Mouse (Mus musculus): ENCODE results near the gene Prr15l.

The Prr15l gene

DNA sequence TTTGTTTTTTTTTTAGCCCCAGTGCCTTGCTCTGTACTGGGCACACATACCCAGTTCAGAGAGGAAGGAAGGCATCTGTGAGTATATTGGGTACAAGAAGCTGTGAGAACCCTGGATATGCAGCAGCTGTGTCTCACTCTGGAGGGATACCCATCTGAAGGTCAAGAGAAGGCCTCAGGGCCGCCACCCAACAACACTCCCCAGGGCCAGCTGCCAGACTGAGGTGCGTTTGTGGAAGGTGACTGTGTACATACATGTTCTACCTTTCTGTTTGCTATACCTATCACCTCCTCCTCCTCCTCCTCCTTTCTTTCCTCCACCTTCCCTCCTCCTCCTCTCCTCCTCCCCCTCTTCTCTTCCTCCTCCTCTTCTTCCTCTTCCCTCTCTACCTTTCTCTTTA, at the start of gene Prr15l:
TSS of gene Prr15l (plus strand) at position 17 of the 400 bp plus-strand sequence.
- DNase-seq (ENCODE audit: low spot score in 2 of 2): no peak

DNA sequence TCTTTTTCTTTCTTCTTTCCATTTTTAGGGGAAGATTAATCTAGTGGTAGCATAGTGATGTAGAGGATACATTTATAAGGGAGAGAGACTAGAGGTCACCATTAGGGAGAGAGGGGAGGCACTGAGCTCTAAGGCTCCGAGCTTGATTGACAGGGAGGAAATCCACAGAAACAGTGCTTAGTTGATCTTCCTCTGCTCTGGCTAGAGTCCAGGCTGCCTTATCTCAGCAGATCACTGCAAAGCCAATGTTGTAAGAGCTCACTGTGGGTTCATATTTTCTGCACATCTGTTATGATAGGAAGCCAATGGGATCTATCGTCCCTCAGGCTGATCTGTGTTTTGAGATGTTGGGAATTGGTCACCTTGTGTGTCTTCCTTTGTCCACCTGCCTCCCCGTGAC, 49.2 kb upstream of the Prr15l start:
- no peak for DNase-seq (ENCODE audit: low spot score in 2 of 2)

DNA sequence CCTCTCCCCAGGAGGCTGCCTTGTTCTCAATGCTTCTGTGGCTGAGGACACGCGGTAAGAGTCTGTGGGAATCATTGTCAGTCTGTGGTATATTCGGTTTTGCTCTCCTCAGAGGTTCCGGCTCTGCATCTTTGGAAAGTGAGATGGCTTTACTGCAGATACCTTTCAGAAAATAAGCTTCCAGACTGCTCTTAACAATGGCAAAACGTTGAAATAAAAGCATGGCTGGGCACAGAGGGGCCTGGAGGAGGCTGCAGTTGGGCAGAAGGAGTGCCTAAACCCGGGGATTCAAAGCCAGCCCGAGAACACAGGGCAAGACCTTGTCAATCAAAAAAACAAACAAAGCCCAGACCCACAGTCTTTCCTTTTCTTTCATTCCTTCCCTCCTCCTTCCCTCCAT, 48.5 kb upstream of the Prr15l start:
- DNase-seq (ENCODE audit: low spot score in 2 of 2): no peak

DNA sequence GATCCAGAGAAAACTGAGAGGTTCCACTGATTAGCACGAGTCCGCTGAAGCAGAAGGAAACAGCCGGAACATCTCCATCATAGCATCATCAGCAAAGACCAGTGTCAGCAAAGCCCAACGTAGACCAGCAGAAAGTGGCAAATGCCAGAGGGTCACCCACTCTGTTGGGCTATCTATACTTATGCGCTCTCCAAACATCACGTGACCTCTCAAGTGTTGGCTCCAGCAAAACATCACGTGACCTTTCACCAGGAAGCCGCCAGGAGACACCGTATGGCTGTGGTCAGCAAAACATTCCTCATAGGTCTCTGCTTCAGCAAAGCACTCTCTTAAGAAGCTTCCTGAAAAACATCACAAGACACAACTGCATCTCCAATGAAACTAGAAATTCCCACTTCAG, 47.6 kb upstream of the Prr15l start:
- DNase-seq (ENCODE audit: low spot score in 2 of 2): no peak

DNA sequence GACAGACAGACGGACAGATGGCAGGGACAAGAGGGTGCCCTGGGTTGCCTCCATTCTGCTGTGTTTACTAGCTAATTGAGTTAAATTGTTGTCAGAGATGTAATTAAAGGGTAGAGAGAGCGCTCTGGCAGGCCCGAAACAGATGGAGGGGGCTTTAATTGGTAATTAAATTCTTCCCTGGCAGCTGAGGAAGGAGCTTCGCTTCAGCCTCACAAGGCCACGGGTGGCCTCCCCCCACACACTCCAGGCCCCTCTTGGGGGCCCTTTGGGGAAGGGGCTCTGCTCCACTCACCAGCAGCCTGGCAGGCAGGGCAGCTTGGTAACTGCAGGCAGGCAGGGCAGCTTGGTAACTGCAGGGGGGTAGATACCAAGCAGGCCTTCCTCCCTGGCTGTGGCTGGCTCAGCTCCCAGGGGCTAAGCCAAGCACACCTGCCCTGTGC, 42.0 kb upstream of the Prr15l start:
- no peak for DNase-seq (ENCODE audit: low spot score in 2 of 2)

DNA sequence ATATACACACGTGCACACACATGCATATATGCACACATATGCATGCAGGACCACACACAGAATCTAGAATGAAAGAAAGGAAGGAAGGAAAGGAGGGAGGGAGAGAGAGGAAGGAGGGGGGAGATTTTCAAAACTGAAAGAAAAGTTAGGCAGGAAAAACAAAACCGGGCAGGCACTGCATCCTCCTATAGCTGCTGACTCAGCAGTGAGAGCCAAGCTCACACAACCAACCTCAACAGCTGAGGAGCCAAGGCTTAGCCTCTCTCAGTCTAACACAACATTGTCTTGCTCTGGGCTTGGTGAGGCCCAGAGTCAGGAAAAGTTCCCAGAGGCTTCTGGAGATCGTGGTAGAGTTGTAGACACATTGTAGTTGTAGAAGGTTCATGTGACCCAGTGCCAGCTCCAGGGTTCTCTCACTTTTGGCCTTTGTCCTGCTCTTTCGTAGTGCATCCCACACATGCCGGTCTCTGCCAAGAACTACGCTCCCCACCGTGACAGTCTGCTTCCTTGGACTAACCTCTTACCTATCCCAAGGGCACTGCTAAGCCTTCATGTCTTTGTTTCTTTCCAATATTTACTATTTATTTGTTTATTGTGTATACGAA, 40.9 kb upstream of the Prr15l start:
- DNase-seq (ENCODE audit: low spot score in 2 of 2): no peak

DNA sequence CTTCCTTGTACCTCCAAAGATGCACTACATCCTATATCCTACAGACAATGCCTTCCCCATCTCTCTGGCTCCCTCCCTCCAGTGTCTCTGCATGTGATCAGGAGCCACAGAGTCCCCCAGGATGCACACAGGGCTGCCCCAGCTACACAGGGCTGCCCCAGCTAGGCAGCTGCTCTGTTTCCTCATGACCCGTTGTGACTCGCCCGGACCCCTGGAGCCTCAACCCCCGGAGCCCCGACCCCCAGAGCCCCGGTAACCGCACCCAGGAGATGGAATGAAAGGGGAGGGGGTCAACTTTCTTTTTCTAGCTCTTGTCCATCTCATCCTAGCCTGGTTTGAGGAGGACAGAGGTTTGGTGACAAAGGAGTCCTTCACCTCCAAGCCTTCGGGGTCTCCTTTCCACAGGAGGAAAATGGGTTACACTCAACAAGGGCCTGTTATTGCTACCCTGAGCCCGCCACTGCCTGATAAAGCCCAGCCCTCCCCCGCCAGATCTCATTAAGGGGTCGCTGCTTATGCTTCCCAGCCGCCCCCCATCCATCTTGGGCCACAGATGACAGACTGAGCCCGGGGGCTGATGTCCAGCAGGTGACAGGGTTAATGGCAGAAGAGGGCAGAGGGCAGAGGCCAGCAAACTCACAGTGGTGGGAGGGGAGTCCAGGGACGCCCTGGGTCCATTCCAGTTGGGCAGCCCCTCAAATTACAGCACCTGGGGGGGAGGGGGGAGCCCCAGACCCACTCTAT, 35.9 kb upstream of the Prr15l start:
- DNase-seq (ENCODE audit: low spot score in 2 of 2): no peak

DNA sequence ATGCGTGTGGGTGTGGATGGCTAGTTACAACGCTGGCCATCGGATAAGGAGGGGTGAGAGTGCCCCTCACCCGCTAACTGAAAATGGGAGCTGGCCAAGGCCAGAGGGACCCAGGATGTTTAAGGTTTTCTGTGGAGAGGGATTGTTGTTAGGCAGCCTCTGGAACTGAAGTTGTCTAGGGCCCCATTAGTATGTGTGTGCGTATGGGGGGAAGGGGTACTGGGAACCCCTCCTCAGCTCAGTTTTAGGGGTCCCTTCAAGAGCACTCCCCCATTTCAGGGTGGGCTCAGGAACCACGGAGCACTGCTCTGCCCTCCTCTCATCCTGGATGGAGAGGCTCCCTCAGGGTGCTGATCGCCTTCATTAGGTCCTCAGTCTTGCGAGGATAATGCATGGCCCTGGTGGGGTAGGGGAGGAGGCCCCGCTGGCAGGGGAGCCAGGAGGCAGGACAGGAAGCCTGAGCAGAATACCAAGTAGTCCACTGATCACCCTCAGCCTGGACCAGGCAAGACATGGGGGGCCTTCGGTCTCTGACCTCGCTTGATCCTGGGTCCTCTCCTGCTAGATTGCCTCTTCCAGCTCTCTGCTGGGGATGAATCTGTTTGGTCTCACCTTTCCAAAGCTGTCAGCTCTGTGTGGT, 34.6 kb upstream of the Prr15l start:
- no peak for DNase-seq (ENCODE audit: low spot score in 2 of 2)

DNA sequence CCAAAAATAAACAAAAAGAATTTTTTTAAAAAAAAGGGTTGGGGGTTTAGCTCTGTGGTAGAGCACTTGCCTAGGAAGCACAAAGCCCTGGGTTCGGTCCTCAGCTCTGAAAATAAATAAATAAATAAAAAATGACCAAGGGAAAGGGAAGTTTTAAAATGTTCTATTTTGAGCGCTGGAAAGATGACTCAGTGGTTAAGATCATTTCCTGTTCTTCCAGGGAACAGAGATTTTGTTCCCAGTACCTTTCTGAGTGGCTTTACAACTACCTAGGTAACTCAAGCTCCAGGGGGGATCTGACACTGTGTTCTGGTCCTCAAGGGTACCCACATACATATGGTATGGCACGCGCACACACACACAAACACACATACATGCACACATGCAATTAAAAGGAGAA, 32.0 kb upstream of the Prr15l start:
- no peak for DNase-seq (ENCODE audit: low spot score in 2 of 2)

DNA sequence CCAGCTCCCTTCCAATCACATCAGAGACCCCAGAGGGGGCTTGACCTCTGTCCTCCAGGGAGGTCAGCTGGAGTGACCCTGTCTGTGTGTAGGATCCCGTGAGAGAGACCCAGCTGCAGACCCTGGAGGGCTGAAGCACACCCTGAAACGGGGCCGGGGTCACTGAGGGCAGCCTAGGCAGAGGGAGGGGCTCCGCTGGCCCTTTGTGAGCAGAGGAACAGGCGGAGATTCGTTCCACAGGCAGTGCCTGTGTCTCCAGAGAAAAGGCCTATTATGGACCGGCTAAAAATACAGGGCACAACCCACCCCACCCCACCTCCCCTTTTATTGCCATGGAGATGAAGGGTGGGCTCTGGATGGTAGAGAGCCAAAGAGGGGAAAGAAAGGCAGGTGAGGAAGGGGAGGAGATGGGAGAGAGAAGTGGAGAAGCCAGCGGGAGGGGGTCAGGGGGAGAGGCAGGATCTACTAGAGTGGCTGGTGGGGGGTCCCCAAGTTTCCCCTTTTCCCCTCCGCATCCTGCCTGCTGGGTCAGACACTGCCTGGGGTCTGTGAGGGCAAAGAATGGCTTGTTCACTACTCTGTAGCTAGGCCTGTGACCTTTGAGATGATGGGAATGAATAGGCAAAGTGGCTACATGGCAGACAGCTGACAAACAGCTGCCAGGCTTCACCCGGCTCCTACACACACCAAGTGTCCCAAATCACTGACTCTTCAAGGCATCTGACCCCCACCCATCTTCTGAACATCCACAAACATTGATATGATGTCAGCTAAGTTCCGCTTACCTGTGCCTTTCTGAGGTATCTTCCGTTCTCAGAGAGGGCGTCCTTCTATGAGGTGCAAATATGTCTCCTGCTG, 28.2 kb upstream of the Prr15l start:
- no peak for DNase-seq (ENCODE audit: low spot score in 2 of 2)

DNA sequence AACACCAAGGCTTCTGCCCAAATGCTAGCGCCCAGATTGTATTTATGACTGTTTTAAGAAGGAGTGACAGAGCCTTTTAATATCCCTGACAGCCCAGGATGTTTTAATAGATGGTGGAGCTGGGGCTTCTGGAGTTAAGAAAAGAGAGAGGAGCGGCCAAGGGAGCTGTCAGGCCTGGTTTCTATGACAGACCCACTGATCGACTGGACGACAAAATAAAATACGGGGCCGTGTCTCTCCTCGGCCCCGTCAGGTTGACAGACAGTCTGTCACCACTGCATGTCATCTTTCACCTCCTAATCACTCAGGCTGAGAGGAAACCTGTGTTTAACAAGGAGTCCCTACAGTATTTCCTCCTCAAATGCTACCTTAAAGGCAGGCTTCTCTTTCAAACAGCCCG, 26.6 kb upstream of the Prr15l start:
- no peak for DNase-seq (ENCODE audit: low spot score in 2 of 2)

DNA sequence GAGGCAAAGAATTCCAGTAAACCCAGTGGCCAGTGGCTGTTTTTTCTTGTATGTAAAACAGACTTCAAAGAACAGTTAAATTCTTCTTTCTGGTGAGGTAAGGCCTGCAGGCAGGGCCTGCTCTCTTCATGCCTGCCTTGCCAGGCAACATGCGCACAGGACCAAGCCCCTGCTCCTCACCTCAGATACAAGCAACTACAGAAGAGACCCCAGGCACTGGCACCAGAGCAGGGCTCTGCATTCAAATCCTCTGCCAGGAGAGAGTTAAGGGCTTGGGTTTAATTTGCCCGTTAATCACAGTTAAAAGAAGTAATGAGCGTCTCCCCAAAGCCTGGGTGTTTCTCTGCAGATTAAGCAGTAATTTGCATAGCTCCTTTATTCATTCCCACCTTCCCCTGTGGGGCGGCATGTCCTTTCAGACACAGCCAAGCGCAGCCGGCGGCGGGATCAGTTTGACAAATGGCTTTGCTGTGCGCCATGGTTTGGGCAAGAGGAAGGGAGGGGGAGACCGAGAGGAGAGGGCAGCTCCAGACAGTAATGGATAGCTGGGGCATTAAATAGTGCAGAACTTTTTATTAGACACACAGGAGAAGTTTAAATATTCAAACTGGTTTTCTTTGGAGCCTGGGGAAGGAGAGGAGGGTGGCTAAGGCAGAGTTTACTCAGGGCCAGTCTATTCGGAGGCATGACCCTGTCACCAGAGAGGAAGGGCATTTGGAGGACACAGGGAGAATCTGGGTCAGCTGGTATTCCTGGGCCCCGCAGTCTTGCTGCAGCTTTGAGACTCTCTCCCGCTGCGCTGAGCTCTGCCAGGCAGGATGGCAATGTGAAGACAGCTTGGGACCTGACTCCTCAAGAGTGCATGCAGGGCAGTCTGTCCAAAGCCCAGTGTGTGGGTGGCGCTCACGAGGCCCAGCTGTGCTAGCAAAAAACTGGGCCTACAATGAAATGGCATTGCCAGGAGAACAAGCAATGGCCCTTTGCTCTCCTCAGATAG, 25.0 kb upstream of the Prr15l start:
- DNase-seq (ENCODE audit: low spot score in 2 of 2): peak in 1 of 2 experiments; percentile 29

DNA sequence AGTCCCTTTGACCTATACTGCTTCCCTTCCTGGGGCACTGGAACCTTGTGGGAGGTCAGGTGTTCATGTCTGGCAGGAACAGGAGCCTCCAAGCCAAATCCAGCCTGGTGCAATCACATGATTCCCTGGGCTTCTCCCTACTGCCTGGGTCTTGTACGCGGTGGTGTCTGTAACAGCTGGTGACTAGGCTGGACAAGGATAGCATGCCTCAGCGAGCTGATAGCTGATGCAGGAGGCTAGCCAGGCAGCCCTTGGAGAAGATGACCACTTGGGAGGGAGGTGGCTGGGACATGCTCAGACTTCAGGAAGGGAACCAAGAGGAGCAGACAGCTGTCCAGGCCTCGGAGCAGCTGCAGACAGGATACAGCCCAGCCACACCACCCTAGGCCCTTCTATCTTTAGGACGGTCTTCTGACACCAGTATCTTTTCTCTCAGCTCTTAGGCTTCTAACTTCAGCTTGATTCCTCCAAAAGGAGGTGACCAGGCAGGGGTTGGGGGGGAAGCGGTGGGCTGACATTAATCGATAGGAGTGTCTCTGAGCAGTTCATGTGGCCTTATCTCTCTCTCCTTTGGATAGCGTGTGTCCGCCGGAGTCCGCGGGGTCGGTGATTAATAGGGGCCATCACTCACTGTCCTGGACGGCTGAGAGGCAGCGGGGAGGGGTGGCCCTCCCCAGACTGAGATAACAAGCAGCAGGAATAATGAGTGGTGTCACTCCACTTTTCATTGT, 21.3 kb upstream of the Prr15l start:
- no peak for DNase-seq (ENCODE audit: low spot score in 2 of 2)

DNA sequence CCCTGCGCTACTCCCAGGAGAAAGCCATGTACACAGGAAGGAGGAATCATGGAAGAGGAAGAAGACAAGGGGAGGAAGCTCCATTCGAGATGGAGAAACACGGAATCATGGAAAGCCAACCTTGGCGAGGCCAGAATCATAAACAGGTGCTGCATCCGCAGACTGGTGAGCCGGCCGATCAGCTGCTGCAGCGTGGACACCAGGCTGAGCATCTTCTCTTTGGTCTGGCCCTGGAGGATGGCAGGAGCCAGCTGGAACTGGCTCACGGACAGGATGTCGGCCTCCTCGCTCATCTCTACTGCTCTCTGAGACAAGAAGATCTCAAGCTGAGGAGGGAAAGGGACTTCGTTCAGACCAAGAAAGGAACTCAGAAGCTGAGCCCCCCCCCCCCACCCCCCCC, 19.3 kb upstream of the Prr15l start:
- no peak for DNase-seq (ENCODE audit: low spot score in 2 of 2)

DNA sequence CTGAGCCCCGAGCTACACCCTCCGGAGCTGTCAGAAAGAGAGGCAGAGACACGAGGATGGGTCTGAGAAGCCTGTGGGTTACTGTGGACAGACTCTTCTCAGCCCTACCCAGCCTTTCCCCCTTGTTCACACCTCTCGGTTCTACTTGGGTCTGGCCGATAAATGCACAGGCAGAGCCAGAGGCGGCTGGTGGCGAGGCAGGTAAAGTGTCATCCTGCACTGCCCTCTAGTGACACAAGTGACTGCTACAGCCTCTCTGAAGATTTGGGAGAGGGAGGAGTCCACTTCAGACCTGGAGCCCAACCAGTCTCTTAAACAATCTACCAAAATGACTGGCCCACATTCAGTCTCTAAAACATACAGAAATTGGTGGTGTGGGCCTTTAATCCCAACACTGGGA, 17.9 kb upstream of the Prr15l start:
- peak; percentile 80 to 88 for DNase-seq (ENCODE audit: low spot score in 2 of 2)

DNA sequence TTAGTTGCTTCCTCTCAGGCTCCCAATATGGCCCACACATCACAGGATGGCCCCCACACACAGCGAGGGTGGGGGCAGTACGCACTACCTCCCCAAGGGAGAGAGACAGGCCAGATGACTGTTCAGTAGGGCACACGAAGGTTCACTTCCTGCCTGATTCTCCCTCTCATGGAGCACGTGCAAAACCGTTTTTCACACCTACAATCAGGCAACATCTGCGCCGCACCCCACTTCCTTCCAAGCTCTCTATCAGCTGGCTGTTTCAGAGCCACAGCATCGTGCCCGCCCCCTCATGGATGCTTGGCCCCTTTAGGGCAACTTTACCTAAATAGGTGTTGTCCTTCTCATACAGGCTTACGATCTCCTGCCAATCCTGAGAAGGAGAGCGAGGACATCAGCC, 15.2 kb upstream of the Prr15l start:
- no peak for DNase-seq (ENCODE audit: low spot score in 2 of 2)

DNA sequence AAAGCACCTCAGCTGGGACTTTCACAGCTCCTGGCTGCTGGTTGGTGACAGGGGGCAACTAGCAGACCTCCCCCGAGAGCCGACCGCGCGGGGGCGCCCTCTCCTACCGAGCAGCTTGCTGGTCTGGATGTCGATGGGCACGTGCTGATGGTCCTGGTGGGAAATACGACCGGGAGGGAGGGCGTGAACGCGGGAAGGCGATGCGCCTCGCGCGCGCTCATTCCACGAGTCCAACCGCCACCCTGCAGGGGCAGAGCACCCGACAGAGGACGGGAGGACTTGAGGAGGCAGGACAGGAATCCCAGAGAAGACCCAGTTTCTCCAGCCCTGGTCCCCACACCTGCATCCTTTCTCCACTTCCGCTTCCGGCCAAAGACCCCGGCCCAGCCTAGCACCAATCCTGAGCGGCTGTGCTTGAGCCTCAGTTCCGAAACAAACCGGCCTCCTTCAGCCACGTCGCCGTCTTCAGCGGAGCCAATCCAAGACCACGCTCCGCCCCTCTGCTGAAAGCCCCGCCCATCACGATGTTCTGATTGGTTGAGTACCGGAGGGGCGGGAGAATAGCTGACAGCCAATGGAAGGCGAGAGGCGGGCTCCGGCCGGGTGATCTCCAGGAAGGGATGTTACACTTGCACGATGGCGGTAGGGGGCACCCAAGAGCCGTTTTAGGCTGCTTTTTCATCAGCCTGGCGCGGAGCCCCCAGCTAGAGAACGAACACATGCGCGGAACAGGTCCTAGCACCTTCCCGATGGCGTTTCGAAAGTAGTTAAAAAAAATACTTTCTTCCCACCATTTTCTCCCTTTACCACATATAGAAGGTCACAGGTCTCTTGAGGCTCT, 11.6 kb upstream of the Prr15l start, which contains the start of gene Cdk5rap3:
TSS of gene Cdk5rap3 (minus strand) at position 453 of the 841 bp plus-strand sequence.
- peak; percentile 98 to 99 for DNase-seq (ENCODE audit: low spot score in 2 of 2)

DNA sequence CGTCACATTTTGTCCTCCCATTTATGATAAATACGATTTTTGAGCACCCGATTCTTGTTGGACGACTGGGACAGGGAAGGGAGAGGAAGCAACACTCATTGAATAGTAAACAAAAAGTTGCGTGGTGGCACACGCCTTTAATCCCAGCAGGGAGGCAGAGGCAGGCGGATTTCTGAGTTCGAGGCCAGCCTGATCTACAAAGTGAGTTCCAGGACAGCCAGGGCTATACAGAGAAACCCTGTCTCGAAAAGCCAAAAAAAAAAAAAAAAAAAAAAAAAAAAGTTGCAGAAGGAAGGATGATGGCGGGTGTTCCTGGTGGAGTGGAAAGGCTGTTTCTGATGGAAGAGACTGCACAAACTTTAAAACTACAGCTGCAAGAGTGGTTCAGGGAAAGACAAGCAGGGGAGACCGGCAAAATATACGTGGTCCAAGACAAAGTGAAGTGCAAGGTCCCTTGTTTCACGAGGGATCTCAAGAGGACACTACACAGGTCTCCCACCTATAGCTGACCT, 11.0 kb upstream of the Prr15l start:
- no peak for DNase-seq (ENCODE audit: low spot score in 2 of 2)

DNA sequence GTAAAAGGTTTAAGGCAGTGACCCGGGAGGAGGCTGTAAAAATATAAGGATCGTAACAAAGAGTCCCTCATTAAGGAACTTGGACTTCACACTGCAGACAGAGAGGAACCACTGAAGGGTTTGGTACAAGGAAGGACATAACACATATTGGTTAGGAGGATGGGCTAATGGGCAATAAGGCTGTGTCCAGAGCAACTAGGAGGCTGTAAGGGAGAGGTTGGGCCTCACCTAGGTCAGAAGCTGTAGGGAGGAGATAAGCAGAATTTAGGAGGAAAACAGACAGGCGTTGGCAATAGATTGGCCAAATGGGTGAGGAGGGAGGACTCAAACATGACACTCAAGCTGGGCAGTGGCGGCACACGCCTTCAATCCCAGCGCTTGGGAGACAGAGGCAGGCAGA, 10.5 kb upstream of the Prr15l start:
- DNase-seq (ENCODE audit: low spot score in 2 of 2): no peak

All from frontal cortex, postnatal 36 days (tissue).